Mouse (Mus musculus) bone marrow macrophage, adult 2 months (primary cell): ENCODE measurements around the gene Pde4d.

Source experiments
- CTCF ChIP-seq: IDR thresholded peaks from 2 replicates; pipeline ENCODE4 v1.5.1; 2012; ENCODE audit warnings: low read depth, mild to moderate bottlenecking, low read length, moderate library complexity
- POLR2A ChIP-seq: IDR thresholded peaks from 2 replicates; pipeline ENCODE4 v1.6.1; 2012; ENCODE audit warnings: mild to moderate bottlenecking, low read depth, low read length, borderline replicate concordance

DNA sequence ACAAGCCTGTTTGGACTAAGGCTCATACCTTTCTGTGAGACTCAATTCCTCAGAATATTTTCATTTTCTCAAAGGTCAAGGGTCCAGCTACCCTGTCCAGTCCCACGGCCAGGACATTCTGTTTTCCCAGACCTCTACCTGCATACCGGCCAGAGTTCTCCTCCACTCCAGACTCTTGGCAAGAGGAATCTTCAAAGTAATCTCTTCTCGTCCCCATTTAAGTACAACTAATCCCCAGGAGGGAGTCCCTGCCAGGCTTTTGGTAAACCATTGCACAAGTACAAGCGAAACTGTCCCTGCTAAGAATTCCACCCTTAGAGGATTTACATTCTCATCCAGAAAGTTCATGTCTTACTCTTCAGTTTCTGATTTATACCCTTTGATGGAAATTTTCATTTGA is 1128.2 kb downstream of the Pde4d start:
- TF ChIP-seq CTCF (no peak), POLR2A (no peak)
